Mouse (Mus musculus) lung, postnatal 14 days (tissue): ENCODE data around the gene Heatr5a.
A peak's percentile ranks its signal among the peaks of the same experiment; 100 is the strongest.

Experiments
- DNase-seq: peaks from one replicate; pipeline ENCODE4 v3.0.0; 2021

The Heatr5a gene

DNA sequence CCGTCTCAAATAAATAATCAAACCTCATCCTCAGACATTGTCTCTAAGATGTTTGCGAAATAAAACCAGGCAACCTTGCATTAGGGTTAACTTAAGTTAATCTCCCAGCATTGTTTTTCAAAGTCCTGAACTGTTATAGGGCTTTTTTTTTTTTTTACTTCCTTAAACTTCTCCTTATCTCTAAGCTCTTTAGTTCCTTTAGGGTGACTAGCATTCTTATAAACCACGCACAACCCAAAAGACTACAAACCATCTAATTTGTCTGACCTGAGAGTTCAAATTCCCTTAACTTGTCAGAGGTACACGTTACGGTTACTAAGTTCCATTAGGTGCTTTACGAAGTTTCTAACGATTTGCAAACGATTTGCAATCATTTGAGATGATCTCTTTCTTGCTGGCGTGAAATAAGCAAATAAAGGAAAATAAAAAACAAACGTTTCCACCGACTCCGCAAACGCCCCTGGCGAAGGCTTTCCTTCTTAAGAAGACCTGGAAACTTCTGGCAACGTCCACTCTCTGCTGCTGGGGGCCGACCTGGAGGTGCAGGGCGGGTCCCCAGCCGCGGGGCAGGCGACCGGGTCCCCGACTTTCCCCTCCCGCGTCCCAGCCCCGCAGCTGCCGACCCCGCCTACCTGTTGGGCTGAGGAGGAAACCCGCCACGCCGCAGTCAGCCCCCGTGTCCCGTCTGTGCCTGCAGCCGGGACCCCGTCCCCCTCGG, 610 bp downstream of the Heatr5a start:
- peak; percentile 45 for DNase-seq

DNA sequence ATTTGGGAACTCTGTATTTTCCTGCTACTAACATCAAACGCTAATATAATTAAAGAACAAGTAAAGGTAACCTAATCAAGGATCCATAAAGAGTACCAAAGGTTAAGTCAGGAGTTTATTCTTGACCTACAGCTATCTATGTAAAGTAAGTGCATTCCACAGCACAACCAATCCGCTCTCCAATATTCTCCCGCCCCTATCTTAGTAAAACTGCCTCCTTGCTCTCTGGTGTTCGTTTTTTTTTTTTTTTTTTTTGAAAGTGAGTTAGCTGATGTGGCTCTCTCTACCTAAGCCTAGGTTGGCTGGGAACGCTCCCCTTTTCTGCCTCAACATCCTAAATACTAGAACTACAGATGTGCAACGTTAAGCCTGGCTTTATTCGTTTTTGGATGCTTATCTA, 1.2 kb downstream of the Heatr5a start:
- DNase-seq, result no peak

DNA sequence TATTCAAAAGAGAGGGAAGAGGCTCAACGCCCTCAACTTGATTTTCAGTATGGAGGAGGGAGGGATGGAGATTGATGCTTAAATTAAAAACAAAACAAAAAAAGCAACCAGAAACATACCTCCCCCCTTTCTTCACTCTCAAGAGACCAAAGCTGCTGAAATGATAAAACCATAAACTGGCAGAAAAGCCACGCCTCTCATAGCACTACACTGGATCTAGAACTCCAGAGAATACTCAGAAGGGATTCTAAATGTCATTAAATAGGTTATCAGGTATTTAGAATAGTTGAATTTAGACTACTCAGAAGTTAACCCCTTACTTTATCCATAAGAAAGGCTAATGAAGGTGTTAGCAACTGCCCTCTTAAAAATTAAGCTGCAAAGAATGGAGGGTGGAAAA, 2.0 kb downstream of the Heatr5a start:
- no peak for DNase-seq

DNA sequence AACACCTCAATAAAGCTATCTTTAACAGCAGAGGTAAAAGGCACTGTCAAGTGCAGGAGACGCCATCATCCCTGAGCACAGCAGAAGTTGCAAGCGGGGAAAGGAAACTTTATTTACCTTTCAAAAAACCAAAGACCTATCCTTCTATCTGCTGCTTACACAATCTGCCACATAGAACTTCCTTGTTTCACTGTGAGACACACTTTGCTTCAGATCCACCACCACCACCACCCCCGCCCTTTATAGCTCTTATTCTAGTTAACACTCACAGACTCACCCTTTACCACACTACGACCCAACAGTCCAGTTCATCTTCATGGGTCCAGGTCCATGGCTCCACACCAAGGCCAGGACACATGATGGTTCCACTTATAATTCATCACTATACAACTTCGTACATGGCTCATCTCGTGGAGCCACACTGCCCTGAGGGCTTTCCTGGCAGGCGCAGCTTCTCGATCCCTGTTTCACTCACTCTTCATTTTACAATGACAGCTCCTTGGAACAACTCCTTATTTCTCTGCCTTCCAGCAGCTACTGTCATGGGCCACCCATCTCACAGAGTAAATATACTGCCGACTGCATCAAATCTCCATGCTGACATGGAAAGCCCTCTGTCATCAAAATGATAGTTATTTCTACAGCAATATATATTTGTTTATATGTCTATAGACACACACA, 3.1 kb downstream of the Heatr5a start:
- DNase-seq, result no peak

DNA sequence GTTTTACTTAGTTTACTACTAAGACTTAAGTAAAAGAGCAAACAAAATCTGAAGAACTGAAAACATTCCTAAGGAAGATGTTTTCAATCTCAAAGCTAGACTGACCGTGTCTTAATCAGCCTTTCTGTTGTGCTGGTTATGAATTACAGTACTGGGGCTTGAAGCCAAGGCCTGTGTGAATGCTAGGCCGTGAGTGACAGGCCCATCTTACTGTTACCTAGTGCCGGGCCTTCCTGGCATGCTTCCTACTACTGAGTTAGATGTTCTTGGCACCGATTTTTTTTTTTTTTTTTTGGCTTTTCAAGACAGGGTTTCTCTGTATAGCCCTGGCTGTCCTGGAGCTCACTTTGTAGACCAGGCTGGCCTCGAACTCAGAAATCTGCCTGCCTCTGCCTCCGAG, 13.5 kb downstream of the Heatr5a start:
- DNase-seq, result no peak

DNA sequence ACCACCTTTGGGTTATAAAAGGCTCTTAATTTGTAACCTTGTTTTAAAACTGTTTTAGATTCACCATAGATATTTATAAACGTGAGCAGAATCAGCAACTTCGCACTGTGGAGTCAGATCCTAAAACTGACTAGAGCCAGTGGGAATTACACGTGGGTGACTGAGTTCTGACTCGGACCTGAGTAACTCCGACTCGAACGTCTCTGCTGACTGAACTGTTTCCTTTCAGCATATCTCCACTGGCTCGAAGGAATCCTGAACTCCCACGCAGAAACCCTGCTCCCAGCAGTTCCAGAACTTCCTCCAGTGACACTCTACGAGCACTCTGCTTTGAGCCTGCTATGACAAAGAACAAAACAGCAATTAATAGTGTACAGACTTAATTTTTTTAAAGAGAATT, 18.8 kb downstream of the Heatr5a start:
- DNase-seq, result no peak

DNA sequence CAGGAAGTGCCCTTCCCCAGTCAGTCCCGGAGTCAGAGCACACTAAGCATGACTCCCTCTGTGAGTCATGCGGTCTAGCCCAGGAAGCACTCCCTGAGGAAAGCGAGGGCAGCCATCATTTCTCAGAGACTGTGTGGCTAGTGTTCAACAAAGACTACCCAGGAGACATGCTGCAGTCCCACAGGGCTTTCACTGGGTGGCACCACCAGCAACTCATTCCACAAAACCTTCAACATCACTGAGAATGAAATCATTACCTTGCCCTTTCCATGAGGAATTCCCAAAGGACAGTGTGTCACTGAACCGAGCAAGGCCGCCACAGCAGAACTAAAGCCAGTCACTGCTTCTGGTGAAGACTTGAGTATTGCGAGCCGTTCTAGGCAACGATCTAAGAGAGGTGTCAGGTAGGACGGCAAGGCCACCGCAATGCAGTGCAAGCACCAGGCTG, 23.6 kb downstream of the Heatr5a start:
- no peak for DNase-seq

DNA sequence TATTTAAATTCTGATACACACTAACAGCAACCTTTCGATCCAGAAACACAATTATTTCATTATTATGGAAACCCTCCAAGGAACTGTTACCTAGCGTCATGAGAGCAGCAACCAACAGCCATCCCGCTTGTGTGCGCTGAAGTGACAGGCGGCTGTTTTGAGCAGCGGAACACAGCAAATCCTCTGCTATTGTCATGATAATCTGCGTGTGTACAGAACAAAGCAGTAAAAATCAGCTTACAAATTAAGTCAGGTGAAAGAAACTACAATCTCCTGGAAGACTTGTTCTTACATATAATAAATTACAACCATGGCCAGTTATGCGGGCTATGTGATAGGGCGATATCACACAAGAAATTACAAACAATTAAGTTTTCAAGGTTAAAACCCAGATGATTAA, 25.8 kb downstream of the Heatr5a start:
- DNase-seq, result no peak

DNA sequence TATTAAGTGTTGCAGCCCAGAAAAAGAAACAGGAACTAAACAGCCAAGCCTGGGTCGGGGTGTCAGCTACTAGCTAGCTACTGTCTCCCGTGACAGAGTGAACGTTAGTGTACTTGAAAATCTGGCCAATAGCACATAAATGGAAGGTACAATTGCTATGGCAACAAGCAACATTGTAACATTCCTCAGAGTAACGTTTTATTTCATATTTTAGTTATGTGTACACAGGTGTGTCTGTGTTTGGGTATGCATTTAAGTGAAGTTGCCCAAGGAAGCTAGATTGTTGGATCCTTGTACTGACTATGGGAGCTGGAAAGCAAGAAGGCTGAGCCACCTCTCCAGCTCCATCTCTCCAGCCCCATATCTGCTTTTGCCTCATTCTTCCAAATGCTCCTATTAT, 31.3 kb downstream of the Heatr5a start:
- DNase-seq, result no peak

DNA sequence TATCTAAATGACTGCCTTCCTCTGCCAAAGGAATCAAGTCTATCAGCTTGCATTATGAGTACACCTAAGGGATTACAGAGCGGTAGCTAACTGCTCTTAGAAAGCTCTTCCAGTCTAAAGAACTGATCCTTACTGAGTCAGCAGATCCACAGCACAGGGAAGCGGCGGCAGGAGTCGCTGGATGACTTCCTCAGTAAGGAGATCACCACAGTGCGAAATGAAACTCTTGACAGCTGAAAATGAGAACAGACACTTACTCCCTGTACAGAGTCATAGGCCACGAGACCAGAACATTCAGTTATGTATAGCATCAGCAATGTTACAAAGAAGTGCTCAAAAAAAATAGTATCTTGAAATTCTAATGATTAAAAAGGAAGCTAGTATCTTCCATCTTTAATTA, 33.2 kb downstream of the Heatr5a start:
- DNase-seq, result no peak

DNA sequence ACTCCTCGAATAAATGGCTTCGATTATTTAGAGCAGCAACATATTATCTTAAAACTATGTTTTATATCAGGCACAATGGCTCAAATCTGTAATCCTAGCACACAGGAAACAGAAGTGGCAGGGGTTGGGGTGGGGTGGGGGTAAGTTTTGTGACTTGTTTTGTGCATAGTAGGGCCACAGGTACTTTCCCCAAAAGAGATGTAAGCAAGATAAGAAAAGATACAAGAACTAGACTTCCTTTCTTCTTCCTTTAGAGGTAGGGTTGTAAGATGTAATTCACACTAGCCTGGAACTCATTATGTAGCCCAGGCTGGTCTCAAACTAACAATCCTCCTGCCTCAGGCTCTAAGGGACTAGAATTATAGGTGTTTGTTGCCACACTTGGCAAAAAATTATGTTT, 41.5 kb downstream of the Heatr5a start:
- no peak for DNase-seq

DNA sequence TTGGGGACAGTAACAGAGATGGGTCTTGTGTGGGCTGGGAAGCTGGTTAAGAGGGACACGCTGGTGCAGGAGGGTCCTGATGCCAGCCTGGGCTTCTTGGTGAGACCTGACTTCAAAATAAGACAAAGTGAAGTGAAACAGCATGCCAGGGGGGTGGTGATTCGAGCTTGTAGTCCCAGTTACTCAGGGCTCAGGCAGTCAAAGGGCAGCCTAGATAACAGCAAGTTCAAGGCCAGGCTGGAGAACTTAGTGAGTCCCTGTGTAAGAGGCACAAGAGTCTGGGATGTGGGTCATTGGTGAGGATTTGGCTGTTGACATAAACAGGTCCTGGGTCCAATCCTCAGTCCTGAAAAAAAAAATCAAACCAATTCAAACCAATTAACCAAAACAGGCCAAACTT, 53.9 kb downstream of the Heatr5a start:
- DNase-seq, result no peak

DNA sequence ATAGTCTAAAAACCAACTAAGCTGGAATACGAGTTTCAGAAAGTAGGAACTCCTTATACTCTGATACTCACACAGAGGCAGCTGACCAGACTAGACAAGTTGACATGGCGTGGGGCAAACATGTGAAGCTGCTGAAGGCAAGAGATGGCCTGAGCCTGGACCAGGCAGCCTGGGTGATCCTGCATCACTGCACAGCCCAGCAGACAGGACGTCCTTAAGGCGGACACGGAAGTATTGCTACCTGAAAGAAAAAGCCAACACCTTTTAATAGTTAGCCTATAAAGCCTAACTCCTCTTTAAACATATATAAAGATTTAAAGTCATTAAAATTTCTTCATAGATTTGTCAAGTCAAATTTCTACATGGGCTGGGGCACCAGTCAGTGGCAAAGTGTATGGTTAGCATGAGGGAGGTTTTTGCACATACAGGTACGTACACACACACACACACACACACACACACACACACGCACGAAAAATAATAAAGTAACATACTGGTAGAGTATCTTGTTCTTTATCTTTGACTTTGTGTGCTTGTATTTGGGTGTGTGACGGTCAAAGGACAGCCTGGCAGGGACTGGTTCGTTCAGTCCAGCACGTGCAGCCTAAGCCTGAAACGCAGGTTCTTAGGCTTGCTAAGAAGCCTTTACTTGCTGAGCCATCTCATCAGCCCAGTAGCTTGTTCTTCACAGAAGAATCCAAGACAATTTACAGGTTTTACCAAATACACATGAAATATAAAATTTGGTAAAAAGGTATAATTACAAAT, 56.0 kb downstream of the Heatr5a start:
- no peak for DNase-seq

DNA sequence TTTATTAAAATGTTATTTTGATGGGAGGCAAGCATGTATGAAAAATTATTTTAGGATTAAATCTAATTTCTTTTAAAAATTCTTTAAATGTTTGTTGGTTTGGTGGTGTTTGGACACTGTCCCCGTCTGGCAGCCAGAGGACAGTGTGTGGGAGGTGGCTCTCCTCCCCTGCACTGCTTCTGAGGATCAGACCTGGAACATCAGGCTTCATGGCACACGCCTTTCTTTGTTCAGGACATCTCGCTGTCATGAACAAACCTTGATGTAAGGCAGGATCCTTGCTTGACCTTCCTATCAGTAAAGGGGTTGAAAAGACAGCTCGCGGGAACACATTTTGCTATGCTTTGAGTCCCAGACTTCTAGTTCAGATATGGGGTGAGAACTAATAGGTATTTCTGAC, 61.9 kb downstream of the Heatr5a start:
- no peak for DNase-seq

DNA sequence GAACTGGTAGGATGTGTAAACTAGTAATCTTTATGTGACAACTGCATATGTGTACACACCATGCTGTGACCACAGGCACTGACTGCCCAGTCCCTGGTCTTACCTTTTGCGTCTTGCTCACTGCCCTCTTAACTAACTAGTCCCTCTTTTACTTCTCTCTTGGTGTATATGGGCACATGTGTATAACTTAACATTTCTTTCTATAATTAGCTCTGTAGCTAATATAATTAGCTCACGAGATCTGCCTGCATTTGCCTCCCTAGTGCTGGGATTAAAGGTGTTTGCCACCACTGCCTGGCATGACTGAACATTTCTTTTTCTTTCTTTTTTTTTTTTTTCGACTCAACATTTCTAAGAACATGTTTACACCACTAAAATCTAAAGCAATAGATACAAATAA, 63.6 kb downstream of the Heatr5a start:
- DNase-seq, result no peak

DNA sequence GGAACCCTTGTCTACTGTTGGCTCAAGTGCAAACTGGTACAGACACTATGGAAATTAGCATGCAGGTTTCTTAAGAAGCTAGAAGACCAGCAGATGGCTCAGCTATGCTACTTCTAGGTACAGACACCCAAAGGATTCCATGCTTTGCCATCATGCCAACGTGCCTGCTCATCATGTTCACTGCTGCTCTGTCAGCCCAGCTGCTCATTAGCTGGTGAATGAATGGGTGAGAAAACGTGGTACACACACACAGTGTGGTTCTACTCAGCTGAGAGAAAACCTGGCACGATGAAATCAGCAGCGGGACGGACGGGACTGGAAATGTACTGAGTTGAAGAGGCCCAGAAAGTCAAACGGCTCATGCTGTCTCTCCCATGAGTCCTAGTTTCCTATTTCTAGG, 70.6 kb downstream of the Heatr5a start:
- DNase-seq, result no peak

DNA sequence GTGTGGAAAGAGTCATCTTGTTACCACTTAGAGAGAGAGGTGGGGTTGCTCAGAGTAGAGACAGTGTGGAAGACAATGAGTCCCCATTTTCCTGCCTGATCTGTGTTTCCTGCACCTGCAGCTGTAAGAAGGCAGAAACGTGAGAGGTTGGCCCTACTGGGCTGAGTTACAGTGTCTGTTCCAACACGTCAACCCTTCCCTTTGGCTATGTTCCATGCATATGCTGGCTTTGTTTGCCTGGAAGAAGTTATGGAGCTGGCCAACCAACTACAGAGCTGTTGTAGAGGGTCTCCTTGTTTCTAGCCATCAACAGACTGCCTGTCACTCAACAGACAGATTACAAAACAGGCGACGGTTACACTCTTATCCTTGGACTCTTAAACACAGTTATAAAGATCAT, 74.2 kb downstream of the Heatr5a start:
- DNase-seq, result no peak

DNA sequence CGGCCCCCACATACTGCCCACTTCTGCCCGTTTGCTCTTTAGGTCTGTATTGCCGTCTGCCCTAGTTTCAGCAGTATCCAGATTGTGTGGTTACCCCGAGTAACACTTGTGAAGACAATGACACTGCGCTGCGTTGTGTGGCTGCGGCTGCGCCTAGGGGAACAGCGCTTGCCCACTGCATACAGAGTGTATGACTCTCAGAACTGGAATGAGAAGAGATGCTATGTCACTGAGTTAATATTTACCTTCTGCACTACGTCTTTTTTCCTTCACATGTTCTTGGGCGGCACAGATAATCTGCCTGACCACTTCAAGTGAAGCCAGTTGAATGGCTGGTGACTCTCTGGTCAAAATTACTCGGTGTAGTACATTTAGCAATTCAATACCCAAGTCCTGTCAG, 82.5 kb downstream of the Heatr5a start:
- no peak for DNase-seq

DNA sequence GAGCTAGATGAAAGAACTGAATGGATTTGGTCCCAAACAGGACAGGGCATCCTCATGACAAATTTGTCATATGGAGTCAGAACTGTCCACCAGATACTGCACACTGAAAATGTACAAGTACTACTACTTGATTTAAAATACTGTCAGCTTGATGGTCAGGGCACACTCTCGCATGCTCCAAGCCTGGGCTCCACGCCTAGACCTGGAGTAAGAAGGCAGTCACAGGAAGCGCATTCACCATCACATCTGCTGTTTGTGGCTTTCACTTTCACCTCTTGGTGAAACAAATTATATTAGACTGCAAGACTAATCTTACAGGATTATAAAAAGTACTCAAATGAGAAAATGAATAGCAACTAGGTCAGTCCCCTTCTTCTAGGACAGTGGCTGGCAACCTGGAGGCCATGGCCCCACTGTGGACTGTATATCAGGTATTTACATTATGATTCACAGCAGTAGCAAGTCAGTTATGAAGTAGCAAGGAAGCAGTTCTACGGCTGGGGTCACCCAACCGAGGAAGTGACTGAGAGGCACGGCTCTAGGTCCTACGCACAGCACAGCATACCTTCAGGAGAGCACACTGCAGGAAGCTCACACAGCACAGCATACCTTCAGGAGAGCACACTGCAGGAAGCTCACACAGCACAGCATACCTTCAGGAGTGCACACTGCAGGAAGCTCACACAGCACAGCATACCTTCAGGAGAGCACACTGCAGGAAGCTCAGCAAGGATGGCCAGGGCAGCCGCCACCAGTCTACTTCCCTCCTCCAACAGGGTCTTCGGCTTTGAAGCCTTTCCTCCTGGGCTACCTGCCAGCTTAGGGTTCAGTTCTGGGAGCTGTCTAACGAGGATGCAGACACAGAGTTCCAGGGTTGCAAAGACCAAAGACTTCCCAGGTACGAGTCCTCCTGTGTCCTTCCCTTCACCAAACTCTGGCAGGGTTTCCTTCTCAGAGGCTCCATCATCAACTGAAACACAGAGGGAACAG, 83.5 kb downstream of the Heatr5a start:
- DNase-seq, result no peak

DNA sequence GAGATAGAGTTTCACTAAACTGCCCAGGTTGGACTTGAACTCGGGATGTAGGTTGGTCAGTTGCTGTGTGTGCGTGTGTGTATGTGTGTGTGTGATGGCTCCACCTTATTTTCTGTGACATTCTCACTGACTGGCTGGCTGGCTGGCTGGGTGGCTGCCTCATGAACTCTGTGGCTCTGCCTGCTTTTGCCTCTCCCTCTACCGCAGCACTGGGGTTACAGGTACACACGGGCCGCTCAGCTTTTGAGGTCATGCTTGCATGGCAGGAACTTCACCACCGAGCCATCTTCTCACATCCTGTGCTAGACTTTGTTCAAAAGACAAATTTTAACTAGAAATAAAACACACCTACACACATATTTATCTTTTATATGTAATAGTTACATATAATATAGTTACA, 84.8 kb downstream of the Heatr5a start:
- no peak for DNase-seq

DNA sequence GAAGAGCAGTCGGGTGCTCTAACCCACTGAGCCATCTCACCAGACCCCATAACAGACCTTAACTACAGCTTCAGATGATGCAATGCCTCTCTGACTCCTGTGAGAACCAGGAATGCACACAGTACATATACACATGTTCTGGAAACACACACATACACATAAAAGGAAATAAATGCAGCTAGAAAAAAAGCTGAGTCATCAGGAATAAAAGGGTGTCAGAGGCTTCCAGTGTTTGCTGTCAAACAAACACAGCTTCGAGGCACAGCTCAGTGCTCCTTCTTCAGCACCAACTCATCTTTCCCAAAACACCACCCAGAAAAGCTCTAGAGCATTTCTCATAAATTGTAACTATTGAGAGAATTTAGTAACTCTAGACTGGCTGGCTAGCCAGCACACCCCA, 86.3 kb downstream of the Heatr5a start:
- no peak for DNase-seq

DNA sequence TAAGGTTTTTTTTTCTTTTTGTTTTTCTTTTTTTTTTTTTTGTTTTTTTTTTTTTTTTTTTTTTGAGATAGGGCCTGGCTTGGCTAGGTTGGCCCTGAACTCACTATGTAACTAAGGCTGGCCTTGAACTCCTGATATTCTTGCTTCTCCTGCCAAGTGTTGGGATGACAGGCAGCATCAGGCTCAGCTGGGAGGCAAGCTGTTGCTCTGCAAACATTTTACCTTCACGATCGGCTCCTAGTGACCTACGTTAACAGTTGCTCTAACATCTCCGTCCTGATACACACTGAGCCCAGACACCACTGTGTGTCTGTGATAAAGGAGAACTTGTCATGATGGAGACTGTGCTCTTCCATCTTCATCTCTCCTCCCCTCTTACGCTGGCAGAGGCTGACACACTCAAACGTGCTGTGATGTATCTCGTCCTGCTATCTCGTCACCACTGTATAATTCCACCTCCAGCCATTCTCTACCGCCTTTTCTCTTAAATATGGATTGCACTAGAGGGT, 87.8 kb downstream of the Heatr5a start:
- DNase-seq, result no peak
